Mouse (Mus musculus): ENCODE measurements at regions not wholly inside any gene's neighbourhood (a gene's known extent, or its start where the extent isn't known, plus 50 kb on each side); places are given as distances from the start of the nearest gene placed in this dataset.

- WGBS: 69% methylated on average over 1 of the region's 1 CpGs
Observed at GRCm38 (mm10) chr6:35601373-35601772, 61.7 kb upstream of the Mtpn start.

GRCm38 (mm10) chr6:35599841-35600240 lies 60.2 kb upstream of the Mtpn start:
- ATAC-seq (ENCODE audit: low FRiP score, low read depth): no peak
- Histone ChIP-seq H3K27ac (no peak overlapping the region), H3K9me3 (no peaks in the 10 kb centered on the region), H3K27me3 (no peaks in the 10 kb centered on the region), H3K4me1 (no peaks in the 10 kb centered on the region), H3K4me3 (no peak overlapping the region), H3K36me3 (no peaks in the 10 kb centered on the region), H3K9ac (no peak overlapping the region), H3K4me2 (replicated peaks) (no peak overlapping the region)
- 48% methylated on average over 1 of the region's 1 CpGs for WGBS

More at GRCm38 (mm10) chr6:35601373-35601772, 61.7 kb upstream of the Mtpn start:
- H3K27me3 ChIP-seq: no peaks in the 10 kb centered on the region
- no peaks in the 10 kb centered on the region for H3K4me1 ChIP-seq
- H3K4me3 ChIP-seq: no peak overlapping the region
- H3K4me2 ChIP-seq (replicated peaks): no peak overlapping the region
- no peak for ATAC-seq (ENCODE audit: low FRiP score, low read depth)
- H3K9ac ChIP-seq: no peak overlapping the region
- no peak overlapping the region for H3K27ac ChIP-seq
- H3K36me3 ChIP-seq: no peaks in the 10 kb centered on the region
- H3K9me3 ChIP-seq: no peaks in the 10 kb centered on the region

- no peak overlapping the region for H3K4me3 ChIP-seq
- no peaks in the 10 kb centered on the region for H3K9me3 ChIP-seq
- H3K27me3 ChIP-seq: no peaks in the 10 kb centered on the region
- 77% methylated on average over 12 of the region's 12 CpGs for WGBS
- no peak for ATAC-seq (ENCODE audit: low FRiP score, low read depth)
- no peak overlapping the region for H3K9ac ChIP-seq
- H3K36me3 ChIP-seq: no peaks in the 10 kb centered on the region
- no peak overlapping the region for H3K4me2 ChIP-seq (replicated peaks)
- no peak overlapping the region for H3K27ac ChIP-seq
- H3K4me1 ChIP-seq: no peaks in the 10 kb centered on the region
Observed at GRCm38 (mm10) chr6:35598406-35599185, 58.9 kb upstream of the Mtpn start.

GRCm38 (mm10) chr6:35595012-35595411 lies 55.3 kb upstream of the Mtpn start:
- H3K27me3 ChIP-seq: no peaks in the 10 kb centered on the region
- H3K4me3 ChIP-seq: no peak overlapping the region
- no peak overlapping the region for H3K4me2 ChIP-seq (replicated peaks)
- no peak overlapping the region for H3K27ac ChIP-seq
- H3K4me1 ChIP-seq: no peaks in the 10 kb centered on the region
- H3K9ac ChIP-seq: no peak overlapping the region
- no peak for ATAC-seq (ENCODE audit: low FRiP score, low read depth)
- no peaks in the 10 kb centered on the region for H3K36me3 ChIP-seq
- 87% methylated on average over 2 of the region's 2 CpGs for WGBS
- no peaks in the 10 kb centered on the region for H3K9me3 ChIP-seq

- H3K9ac ChIP-seq: no peak overlapping the region
- no peak overlapping the region for H3K27ac ChIP-seq
- no peaks in the 10 kb centered on the region for H3K4me1 ChIP-seq
- ATAC-seq (ENCODE audit: low FRiP score, low read depth): no peak
- WGBS: 84% methylated on average over 3 of the region's 3 CpGs
- no peaks in the 10 kb centered on the region for H3K27me3 ChIP-seq
- H3K36me3 ChIP-seq: no peaks in the 10 kb centered on the region
- no peak overlapping the region for H3K4me3 ChIP-seq
- H3K9me3 ChIP-seq: no peaks in the 10 kb centered on the region
- H3K4me2 ChIP-seq (replicated peaks): no peak overlapping the region
Observed at GRCm38 (mm10) chr6:35592234-35592633, 52.5 kb upstream of the Mtpn start.

All from limb, embryonic 13.5 days (tissue).